Mouse (Mus musculus) liver, embryonic 14.5 days (tissue): Measurements from ENCODE around the gene Cdiptos. TPM values are rescaled to one million over a fixed set of nuclear protein-coding genes. Genes with fewer than 3 reads are reported as not detected.

ENCODE experiments used
- ATAC-seq: fragments of 200-750 bp; cut with Nextera tagmentation; 2 replicates; pipeline ENCODE4 v1.8.0; 2017; ENCODE audit warnings: moderate number of reproducible peaks, mild to moderate bottlenecking, moderate library complexity; ENCODE audit not compliant: insufficient read depth
- DNase-seq, 3 experiments: peaks; one replicate each; pipeline ENCODE4 v3.0.0-alpha.2; 2012 to 2013; ENCODE audit warnings: low read depth in 3 of 3, low spot score in 3 of 3
- H3K27ac ChIP-seq: fragments of 300-500 bp; sonication (generic); 2 replicates; pipeline ENCODE4 v1.5.1; 2014; ENCODE audit warnings: moderate library complexity, mild to moderate bottlenecking, control low read depth, inconsistent platforms
- H3K27me3 ChIP-seq: fragments of 300-500 bp; sonication (generic); 2 replicates; pipeline ENCODE4 v1.6.1; 2014; ENCODE audit warnings: mild to moderate bottlenecking, low read length, moderate library complexity; ENCODE audit not compliant: control insufficient read depth, insufficient read depth
- H3K36me3 ChIP-seq: fragments of 300-500 bp; sonication (generic); replicated peaks from 2 replicates; pipeline ENCODE4 v1.6.1; 2014; ENCODE audit warnings: low read depth; ENCODE audit not compliant: control insufficient read depth, insufficient read depth
- H3K4me1 ChIP-seq, 2 experiments: fragments of 200-500 bp in 1 of 2; fragments of 300-500 bp in 1 of 2; sonication (generic) in 1 of 2; replicated peaks; 2 replicates each; pipeline ENCODE4 v1.6.1; 2012 to 2014; ENCODE audit warnings: antibody characterized with exemption in 1 of 2, inconsistent platforms in 1 of 2, low read length in 1 of 2; ENCODE audit not compliant: control insufficient read depth in 2 of 2, insufficient read depth in 2 of 2
- H3K4me2 ChIP-seq: fragments of 300-500 bp; sonication (generic); 2 replicates; pipeline ENCODE4 v1.6.1; 2014; ENCODE audit warnings: low read depth, mild to moderate bottlenecking, control low read depth, moderate library complexity
- H3K4me3 ChIP-seq, 2 experiments: fragments of 200-500 bp in 1 of 2; fragments of 300-500 bp in 1 of 2; sonication (generic) in 1 of 2; 2 replicates each; pipeline ENCODE4 v1.5.1; 2012 to 2014; ENCODE audit warnings: low read depth in 2 of 2, low read length in 2 of 2, mild to moderate bottlenecking in 2 of 2, control low read depth in 1 of 2, inconsistent platforms in 1 of 2, moderate library complexity in 1 of 2; ENCODE audit not compliant: insufficient read depth in 1 of 2
- H3K9ac ChIP-seq: fragments of 300-500 bp; sonication (generic); replicated peaks from 2 replicates; pipeline ENCODE4 v1.6.1; 2014; ENCODE audit warnings: mild to moderate bottlenecking, control low read depth, moderate library complexity
- H3K9me3 ChIP-seq: fragments of 300-500 bp; sonication (generic); 2 replicates; pipeline ENCODE4 v1.6.1; 2016; ENCODE audit warnings: low read length, mixed read lengths; ENCODE audit not compliant: control insufficient read depth
- CTCF ChIP-seq: IDR thresholded peaks from 2 replicates; pipeline ENCODE4 v1.5.1; 2016; ENCODE audit warnings: antibody characterized with exemption, low read depth, control low read depth
- EP300 ChIP-seq: IDR thresholded peaks from 2 replicates; pipeline ENCODE4 v1.6.1; 2016; ENCODE audit warnings: antibody characterized with exemption, low read depth
- WGBS: fragments of 180-500 bp; shearing (Covaris S2); extraction: QIAGEN DNeasy Blood & Tissue Kit; methylation state at CpG from one replicate; pipeline ENCODE4 v1.1.7; 2014; ENCODE audit not compliant: insufficient replicate concordance; 5-methylcytosine and 5-hydroxymethylcytosine counted together
- polyA plus RNA-seq, 2 experiments: library from polyadenylated mRNA; depleted of rRNA in 1 of 2; stranded (reverse) in 1 of 2; unstranded in 1 of 2; fragments of >200 nt; fragmentation: Nextera tagmentation in 1 of 2; extraction: Ambion mirVana in 1 of 2; gene quantifications; 2 replicates each; pipeline versions ENCODE4 v1.2.1 to v1.2.3; 2012 to 2014

Gene Cdiptos
- polyA plus RNA-seq, 2 experiments = 0.18 to 0.20 TPM

- no peak overlapping the region for H3K9ac ChIP-seq
- 39% methylated on average over 3 of the region's 3 CpGs for WGBS
- DNase-seq (no peak), ATAC-seq (no peak)
- no peak overlapping the region for H3K4me3 ChIP-seq
- no peaks in the 10 kb centered on the region for H3K4me1 ChIP-seq
- no peak for TF ChIP-seq CTCF
- TF ChIP-seq EP300 = no peak
- no peak overlapping the region for H3K27ac ChIP-seq
- H3K27me3 ChIP-seq = no peaks in the 10 kb centered on the region; the same call in 1 of the 2 replicates
- no peak overlapping the region for H3K4me2 ChIP-seq
- H3K36me3 ChIP-seq = no peaks in the 10 kb centered on the region
- H3K9me3 ChIP-seq = no peaks in the 10 kb centered on the region
Observed at GRCm38 (mm10) chr7:126965568-126965967, 10.3 kb downstream of the Cdiptos start.

GRCm38 (mm10) chr7:126963548-126964286, 12.2 kb downstream of the Cdiptos start:
- Histone ChIP-seq H3K9ac (no peak overlapping the region), H3K4me2 (no peak overlapping the region), H3K27me3 (no peaks in the 10 kb centered on the region; the same call in 1 of the 2 replicates), H3K4me1 (no peaks in the 10 kb centered on the region), H3K4me3 (no peak overlapping the region), H3K9me3 (no peaks in the 10 kb centered on the region), H3K27ac (no peak overlapping the region), H3K36me3 (no peaks in the 10 kb centered on the region)
- no peak for ATAC-seq
- DNase-seq = no peak
- 26% methylated on average over 19 of the region's 19 CpGs for WGBS
- TF ChIP-seq EP300 (no peak), CTCF (peak; percentile 78)

GRCm38 (mm10) chr7:126961965-126962364, 13.9 kb downstream of the Cdiptos start:
- no peaks in the 10 kb centered on the region; the same call in 1 of the 2 replicates for H3K27me3 ChIP-seq
- no peak for DNase-seq
- no peaks in the 10 kb centered on the region for H3K4me1 ChIP-seq
- H3K9ac ChIP-seq = no peak overlapping the region
- no peaks in the 10 kb centered on the region for H3K9me3 ChIP-seq
- no peak overlapping the region for H3K4me3 ChIP-seq
- no peak overlapping the region for H3K4me2 ChIP-seq
- H3K27ac ChIP-seq = no peak overlapping the region
- 70% methylated on average over 4 of the region's 4 CpGs for WGBS
- TF ChIP-seq EP300 (no peak), CTCF (no peak)
- H3K36me3 ChIP-seq = no peaks in the 10 kb centered on the region
- no peak for ATAC-seq

- DNase-seq (no peak), ATAC-seq (no peak)
- H3K36me3 ChIP-seq = no peaks in the 10 kb centered on the region
- no peak overlapping the region for H3K4me2 ChIP-seq
- no peaks in the 10 kb centered on the region for H3K4me1 ChIP-seq
- no peak overlapping the region for H3K27ac ChIP-seq
- H3K27me3 ChIP-seq = no peaks in the 10 kb centered on the region; the same call in 1 of the 2 replicates
- no peak overlapping the region for H3K4me3 ChIP-seq
- 78% methylated on average over 5 of the region's 5 CpGs for WGBS
- no peaks in the 10 kb centered on the region for H3K9me3 ChIP-seq
- H3K9ac ChIP-seq = no peak overlapping the region
- TF ChIP-seq EP300 (no peak), CTCF (no peak)
Observed at GRCm38 (mm10) chr7:126961095-126961494, 14.8 kb downstream of the Cdiptos start.

GRCm38 (mm10) chr7:126959780-126960179, 16.1 kb downstream of the Cdiptos start:
- 33% methylated on average over 9 of the region's 9 CpGs for WGBS
- Histone ChIP-seq H3K27ac (no peak overlapping the region), H3K4me3 (no peak overlapping the region), H3K27me3 (no peaks in the 10 kb centered on the region; the same call in 1 of the 2 replicates), H3K9me3 (no peaks in the 10 kb centered on the region), H3K9ac (no peak overlapping the region), H3K36me3 (no peaks in the 10 kb centered on the region), H3K4me2 (no peak overlapping the region), H3K4me1 (no peaks in the 10 kb centered on the region)
- no peak for TF ChIP-seq CTCF
- TF ChIP-seq EP300 = no peak
- ATAC-seq (no peak), DNase-seq (no peak)
